Mouse (Mus musculus) adrenal gland, postnatal 10 days (tissue): ENCODE measurements around the gene Kdelc2. TPM values are rescaled to one million over a fixed set of nuclear protein-coding genes. Genes with fewer than 3 reads are reported as not detected.

ENCODE experiments used
- DNase-seq: peaks from one replicate; pipeline ENCODE4 v3.0.0; 2021; ENCODE audit warnings: mixed read lengths
- long read RNA-seq, 2 experiments: library from polyadenylated mRNA; stranded (forward); transcript quantifications; one replicate each; pipeline ENCODE4 v2.0.0; 2021
- total RNA-seq, 2 experiments: library from RNA; stranded (reverse); gene quantifications; 2 replicates each; pipeline ENCODE4 v1.2.3; 2021

Gene Kdelc2
- 10 to 100 TPM; 14.5 to 15.6 TPM for total RNA-seq
- long read RNA-seq, experiment 1, partial matches to known transcripts, result 1 of 6 reads
- long read RNA-seq, experiment 1, other reads (novel, unspliced or antisense), result 1 of 6 reads
- long read RNA-seq, experiment 2, transcript Kdelc2-201 (8 exons, 3,642 nt), result major isoform, 10 of 12 reads
- long read RNA-seq, experiment 2, partial matches to known transcripts, result 0 of 12 reads
- long read RNA-seq, experiment 2, other reads (novel, unspliced or antisense), result 2 of 12 reads

- peak; percentile 82 for DNase-seq
Observed at GRCm38 (mm10) chr9:53383951-53384866, at the start of gene Kdelc2. Gene Kdelc2, plus strand, starts transcription at chr9:53384025.

GRCm38 (mm10) chr9:53335131-53335530, 48.7 kb upstream of the Kdelc2 start:
- no peak for DNase-seq

- DNase-seq, result no peak
Observed at GRCm38 (mm10) chr9:53339603-53340002, 44.2 kb upstream of the Kdelc2 start.

GRCm38 (mm10) chr9:53340328-53340916, 43.4 kb upstream of the Kdelc2 start:
- no peak for DNase-seq

- peak; percentile 23 for DNase-seq
Observed at GRCm38 (mm10) chr9:53340969-53341368, 42.9 kb upstream of the Kdelc2 start.

- DNase-seq, result no peak
Observed at GRCm38 (mm10) chr9:53341981-53342380, 41.8 kb upstream of the Kdelc2 start.

GRCm38 (mm10) chr9:53344646-53345432, 39.0 kb upstream of the Kdelc2 start:
- DNase-seq, result no peak

- DNase-seq, result no peak
Observed at GRCm38 (mm10) chr9:53345728-53346127, 38.1 kb upstream of the Kdelc2 start.

GRCm38 (mm10) chr9:53346402-53346801, 37.4 kb upstream of the Kdelc2 start:
- no peak for DNase-seq

- no peak for DNase-seq
Observed at GRCm38 (mm10) chr9:53349211-53349610, 34.6 kb upstream of the Kdelc2 start.

- no peak for DNase-seq
Observed at GRCm38 (mm10) chr9:53350331-53350730, 33.5 kb upstream of the Kdelc2 start.

- DNase-seq, result no peak
Observed at GRCm38 (mm10) chr9:53351899-53352298, 31.9 kb upstream of the Kdelc2 start.

- DNase-seq, result no peak
Observed at GRCm38 (mm10) chr9:53353161-53353560, 30.7 kb upstream of the Kdelc2 start.

GRCm38 (mm10) chr9:53356219-53357155, 27.3 kb upstream of the Kdelc2 start:
- no peak for DNase-seq

- DNase-seq, result no peak
Observed at GRCm38 (mm10) chr9:53371339-53371738, 12.5 kb upstream of the Kdelc2 start.

- peak; percentile 32 for DNase-seq
Observed at GRCm38 (mm10) chr9:53375907-53376306, 7.9 kb upstream of the Kdelc2 start.

- DNase-seq, result no peak
Observed at GRCm38 (mm10) chr9:53376820-53377219, 7.0 kb upstream of the Kdelc2 start.

GRCm38 (mm10) chr9:53377597-53377996, 6.2 kb upstream of the Kdelc2 start:
- no peak for DNase-seq

- DNase-seq, result no peak
Observed at GRCm38 (mm10) chr9:53378171-53378570, 5.7 kb upstream of the Kdelc2 start.

- no peak for DNase-seq
Observed at GRCm38 (mm10) chr9:53380595-53380994, 3.2 kb upstream of the Kdelc2 start.

- DNase-seq, result no peak
Observed at GRCm38 (mm10) chr9:53381113-53381615, 2.7 kb upstream of the Kdelc2 start.
